Mouse (Mus musculus) ES-E14 (cell line): ENCODE measurements around the gene Kcnj1.

Experiments
- CHD2 ChIP-seq: IDR thresholded peaks from 2 replicates; pipeline ENCODE4 v1.6.1; 2014; ENCODE audit warnings: mild to moderate bottlenecking, low read depth, low read length, inconsistent platforms
- HCFC1 ChIP-seq: IDR thresholded peaks from 2 replicates; pipeline ENCODE4 v1.6.1; 2012; ENCODE audit warnings: low read length, inconsistent platforms, borderline replicate concordance; ENCODE audit not compliant: insufficient read depth
- MAFK ChIP-seq: IDR thresholded peaks from 2 replicates; pipeline ENCODE4 v1.6.1; 2014; ENCODE audit warnings: mild to moderate bottlenecking, low read depth, low read length, inconsistent platforms; ENCODE audit not compliant: insufficient read depth
- ZC3H11A ChIP-seq: IDR thresholded peaks from 2 replicates; pipeline ENCODE4 v1.6.1; 2012; ENCODE audit warnings: low read depth, mild to moderate bottlenecking, inconsistent platforms, low read length, borderline replicate concordance
- ZNF384 ChIP-seq: IDR thresholded peaks from 2 replicates; pipeline ENCODE4 v1.6.1; 2012; ENCODE audit warnings: low read depth, low read length, inconsistent platforms

GRCm38 (mm10) chr9:32391701-32392100, 19.4 kb downstream of the Kcnj1 start:
- TF ChIP-seq CHD2 (no peak), MAFK (no peak), HCFC1 (no peak), ZC3H11A (no peak), ZNF384 (no peak)
